Mouse (Mus musculus) adrenal gland, adult (tissue): Measurements from ENCODE around the gene Ccdc162.
A peak's percentile ranks its signal among the peaks of the same experiment; 100 is the strongest.

Experiments
- DNase-seq, 2 experiments: peaks; one replicate each; pipeline ENCODE4 v3.0.0; 2022 to 2023; ENCODE audit warnings: low spot score in 1 of 2; ENCODE audit not compliant: inconsistent age in 2 of 2

The Ccdc162 gene

DNA sequence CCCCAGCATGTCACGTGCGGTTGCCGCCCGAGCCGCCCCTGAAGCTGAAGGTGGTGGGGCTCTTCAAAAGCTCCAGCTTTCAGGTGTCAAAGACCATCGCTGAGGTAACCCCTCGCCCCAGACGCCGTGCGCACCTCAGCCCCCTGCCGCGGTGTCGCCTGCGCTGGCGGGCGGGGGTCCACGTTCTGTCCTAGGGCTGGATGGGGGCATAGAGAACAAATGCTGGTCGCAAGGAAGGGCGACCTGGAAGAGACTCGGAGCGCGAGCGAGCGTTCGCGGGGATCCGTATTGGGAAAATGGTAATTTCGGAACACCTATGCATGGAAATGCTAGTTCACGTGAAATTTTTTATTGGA is 225.9 kb downstream of the Ccdc162 start:
- no peak for DNase-seq

DNA sequence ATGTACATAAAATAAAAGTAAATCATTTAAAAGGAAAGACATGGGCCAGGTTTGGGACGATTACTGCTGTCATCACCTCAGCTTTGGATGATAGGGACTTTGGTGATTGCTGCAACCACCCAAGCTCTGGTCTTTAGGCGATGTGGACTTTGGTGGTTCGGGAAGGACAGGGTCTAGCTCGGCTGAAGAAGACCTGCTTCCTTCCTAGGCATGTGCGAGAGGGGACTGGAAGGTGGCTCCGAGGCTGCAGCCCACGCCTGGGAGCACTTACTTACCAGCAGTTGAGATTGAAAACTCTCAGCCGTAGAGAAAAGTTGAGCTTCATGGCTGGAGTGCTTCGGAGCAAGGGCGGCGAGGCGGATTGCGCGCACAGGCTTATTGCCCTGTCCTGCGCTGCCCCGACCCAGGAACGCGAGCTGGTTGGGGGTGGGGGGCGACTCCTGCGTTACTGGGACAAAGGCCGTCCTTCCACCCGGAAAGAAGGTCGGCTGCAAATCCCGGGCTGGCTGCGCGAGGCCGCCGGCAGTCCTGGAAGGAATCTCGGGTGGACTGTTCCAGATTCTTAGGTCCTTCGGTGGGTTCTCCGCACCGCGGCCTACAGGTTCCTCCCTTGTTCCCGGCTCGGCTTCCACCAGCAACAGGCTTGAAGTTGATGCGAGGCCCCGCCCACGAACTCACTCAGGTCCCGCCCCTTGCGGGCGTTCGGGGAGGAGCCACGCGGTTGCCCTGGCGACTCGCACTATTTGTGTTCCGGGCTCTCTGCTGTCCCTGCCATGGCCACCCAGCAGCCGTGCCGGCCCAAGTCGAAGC is 226.5 kb downstream of the Ccdc162 start, which contains the start of the genes Smpd2 and Ppil6:
Smpd2 (minus strand) TSS at position 662 of the 810 bp plus-strand sequence.
Ppil6 (plus strand) TSS at position 732 of the 810 bp plus-strand sequence.
- DNase-seq, result peak; percentile 97 to 98

DNA sequence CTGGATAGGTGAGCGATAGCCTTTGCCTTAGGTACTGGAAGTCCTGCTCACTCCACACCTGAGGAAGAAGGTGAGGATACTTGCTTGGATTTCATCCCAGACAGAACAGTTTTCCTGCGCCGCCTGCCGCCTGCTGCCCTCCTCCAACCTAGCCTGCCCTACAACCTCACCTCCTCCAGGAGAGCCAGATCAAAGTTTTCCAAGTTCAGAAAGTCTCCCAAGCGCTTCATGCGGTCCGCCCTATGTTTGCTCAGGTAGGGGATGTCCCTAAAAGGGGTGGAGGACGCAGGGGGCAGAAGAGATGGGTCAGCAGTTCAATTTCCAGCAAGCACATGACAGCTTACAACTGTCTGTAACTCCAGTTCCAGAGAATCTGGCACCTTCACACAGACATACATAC is 227.1 kb downstream of the Ccdc162 start:
- DNase-seq, result peak in 1 of 2 experiments; percentile 54

DNA sequence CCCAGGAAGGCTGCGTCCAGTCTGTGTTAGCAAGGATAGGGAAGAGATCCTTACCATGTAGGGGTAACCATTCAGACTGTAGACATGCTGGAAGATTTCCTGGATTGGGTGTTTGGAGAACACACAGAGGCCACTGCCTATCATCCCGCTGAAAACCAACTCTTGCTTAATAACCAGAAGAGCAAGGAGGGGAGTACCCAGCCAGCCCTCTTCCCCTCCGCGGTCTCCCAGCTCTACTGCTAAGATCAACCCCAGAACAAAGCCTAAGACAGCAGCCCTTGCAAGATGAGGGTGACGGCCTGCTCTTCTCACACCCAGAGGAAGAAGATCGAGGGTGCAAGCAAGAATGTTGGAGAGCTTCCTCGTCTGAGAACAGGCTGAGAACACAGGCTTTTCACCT is 227.6 kb downstream of the Ccdc162 start:
- peak in 1 of 2 experiments; percentile 42 for DNase-seq
